Mouse (Mus musculus) CH12.LX (cell line): ENCODE data around the gene Picalm. TPM values are rescaled to one million over a fixed set of nuclear protein-coding genes. Genes with fewer than 3 reads are reported as not detected.
A peak's percentile ranks its signal among the peaks of the same experiment; 100 is the strongest.

Source experiments
- DNase-seq: peaks from one replicate; pipeline ENCODE4 v3.0.0-alpha.2; 2013; ENCODE audit errors: extremely low read depth
- H3K27ac ChIP-seq: 2 replicates; pipeline ENCODE4 v1.5.1; 2012; ENCODE audit warnings: low read depth, mild to moderate bottlenecking, control low read depth, moderate library complexity; ENCODE audit not compliant: insufficient read depth
- H3K27me3 ChIP-seq: replicated peaks from 2 replicates; pipeline ENCODE3; 2012; ENCODE audit warnings: inconsistent platforms
- H3K36me3 ChIP-seq, 2 experiments: replicated peaks in 1 of 2; 2 replicates each; pipeline versions ENCODE3 to v1.6.1; 2012; ENCODE audit warnings: inconsistent platforms in 1 of 2, low read length in 1 of 2, mild to moderate bottlenecking in 1 of 2, mixed read lengths in 1 of 2, moderate library complexity in 1 of 2; ENCODE audit not compliant: control insufficient read depth in 1 of 2, insufficient read depth in 1 of 2
- H3K4me1 ChIP-seq, 2 experiments: 2 replicates each; pipeline ENCODE4 v1.6.1; 2012; ENCODE audit warnings: inconsistent platforms in 1 of 2, moderate library complexity in 1 of 2; ENCODE audit not compliant: insufficient read depth in 2 of 2, control insufficient read depth in 1 of 2
- H3K4me2 ChIP-seq: 2 replicates; pipeline ENCODE4 v1.6.1; 2012; ENCODE audit warnings: low read depth, mild to moderate bottlenecking, control low read depth; ENCODE audit not compliant: poor library complexity, insufficient read depth, severe bottlenecking
- H3K4me3 ChIP-seq, 3 experiments: fragments of 150-350 bp in 1 of 3; sonication (generic) in 1 of 3; replicated peaks in 1 of 3; 2 replicates each; pipeline versions ENCODE3 to v1.5.1; 2011 to 2012; ENCODE audit warnings: low read depth in 2 of 3, low read length in 2 of 3, mild to moderate bottlenecking in 2 of 3, moderate library complexity in 2 of 3, control low read depth in 1 of 3, improper control_type of control experiment in 1 of 3, inconsistent platforms in 1 of 3, mixed read lengths in 1 of 3; ENCODE audit not compliant: poor library complexity in 1 of 3
- H3K79me2 ChIP-seq: replicated peaks from 2 replicates; pipeline ENCODE4 v1.6.1; 2012; ENCODE audit warnings: mild to moderate bottlenecking, moderate library complexity; ENCODE audit not compliant: control insufficient read depth, poor library complexity, insufficient read depth, severe bottlenecking; ENCODE audit errors: extremely low read depth
- H3K9ac ChIP-seq: 2 replicates; pipeline ENCODE4 v1.6.1; 2012; ENCODE audit warnings: low read depth, mild to moderate bottlenecking, control low read depth, moderate library complexity; ENCODE audit not compliant: insufficient read depth
- H3K9me3 ChIP-seq: replicated peaks from 2 replicates; pipeline ENCODE3; 2012; ENCODE audit warnings: low read length, inconsistent platforms, mixed read lengths
- CTCF ChIP-seq, 2 experiments: IDR thresholded peaks in 1 of 2; conservative IDR thresholded peaks in 1 of 2; 2 replicates each; pipeline ENCODE4 v1.5.1; 2011 to 2012; ENCODE audit warnings: low read depth in 2 of 2, low read length in 2 of 2, improper control_type of control experiment in 1 of 2, inconsistent platforms in 1 of 2, mild to moderate bottlenecking in 1 of 2, moderate library complexity in 1 of 2
- GABPA ChIP-seq: IDR thresholded peaks from 2 replicates; pipeline ENCODE4 v1.6.1; 2012; ENCODE audit warnings: low read depth, low read length, improper control_type of control experiment, inconsistent platforms; ENCODE audit not compliant: insufficient replicate concordance
- IRF4 ChIP-seq: IDR thresholded peaks from 2 replicates; pipeline ENCODE4 v1.6.1; 2014; ENCODE audit warnings: low read depth, mild to moderate bottlenecking, inconsistent platforms, low read length, improper control_type of control experiment
- MAFK ChIP-seq: IDR thresholded peaks from 2 replicates; pipeline ENCODE4 v1.6.1; 2011; ENCODE audit warnings: low read length, improper control_type of control experiment; ENCODE audit not compliant: insufficient replicate concordance
- MEF2A ChIP-seq: IDR thresholded peaks from 2 replicates; pipeline ENCODE4 v1.6.1; 2014; ENCODE audit warnings: low read depth, mild to moderate bottlenecking, inconsistent platforms, low read length, improper control_type of control experiment, borderline replicate concordance
- MYC ChIP-seq: IDR thresholded peaks from 2 replicates; pipeline ENCODE4 v1.6.1; 2011; ENCODE audit warnings: low read depth, mild to moderate bottlenecking, improper control_type of control experiment, low read length
- NRF1 ChIP-seq: IDR thresholded peaks from 2 replicates; pipeline ENCODE4 v1.6.1; 2014; ENCODE audit warnings: low read depth, mild to moderate bottlenecking, inconsistent platforms, low read length, improper control_type of control experiment, moderate library complexity
- PAX5 ChIP-seq: IDR thresholded peaks from 2 replicates; pipeline ENCODE4 v1.6.1; 2012; ENCODE audit warnings: low read length, inconsistent platforms, mixed read lengths
- TBP ChIP-seq: conservative IDR thresholded peaks from 2 replicates; pipeline ENCODE4 v1.6.1; 2011; ENCODE audit warnings: low read depth, low read length, improper control_type of control experiment
- ZNF384 ChIP-seq: IDR thresholded peaks from 2 replicates; pipeline ENCODE4 v1.6.1; 2012; ENCODE audit warnings: low read depth, low read length, improper control_type of control experiment, inconsistent platforms
- dilution Hi-C: fragments of 300-500 bp; cut with MboI; formaldehyde crosslinking; loops from 2 replicates; pipeline ENCODE4 v1.14.3; 2020; ENCODE audit warnings: low sequenced_read_pairs; ENCODE audit not compliant: extremely low pct_unique_long_range_greater_than_20kb, extremely low pct_ligation_motif_present
- in situ Hi-C: fragments of 300-500 bp; cut with MboI; formaldehyde crosslinking; loops from 3 replicates; pipeline ENCODE4 v1.14.3; 2019; ENCODE audit warnings: low sequenced_read_pairs, low pct_ligation_motif_present, low pct_unique_long_range_greater_than_20kb, mixed read lengths
- polyA plus RNA-seq: library from polyadenylated mRNA; unstranded; fragments of >175 nt; gene quantifications from 2 replicates; pipeline ENCODE4 v1.2.1, GENCODE M21; 2012; ENCODE audit warnings: low read depth; ENCODE audit not compliant: insufficient read length
- total RNA-seq, 2 experiments: library from RNA; depleted of rRNA; stranded (reverse); fragments of 300-350 nt in 1 of 2; fragments of >200 nt in 1 of 2; gene quantifications; 2 replicates each; pipeline ENCODE4 v1.2.3; 2012 to 2014

The Picalm gene
- total and polyA plus RNA-seq, 3 experiments = 27.6 to 94.3 (median 53.4) TPM

- Histone ChIP-seq H3K9ac (no peak overlapping the region), H3K27ac (no peak overlapping the region), H3K36me3 (no peaks in the 10 kb centered on the region), H3K9me3 (peaks cover 3% of the 10 kb centered on the region), H3K27me3 (peaks cover 2% of the 10 kb centered on the region), H3K79me2 (no peaks in the 10 kb centered on the region)
- dilution Hi-C loops (no loop called here), in situ Hi-C loops (no loop called here)
- TF ChIP-seq MAFK = peak; percentile 100
- TF ChIP-seq IRF4 = peak; percentile 58; the same call in 1 of the 2 replicates
- TF ChIP-seq GABPA = no peak
- no peak for TF ChIP-seq CTCF (conservative IDR thresholded peaks at IDR 0.05 in 1 of 2, IDR thresholded peaks at IDR 0.05 in 1 of 2; ENCODE audit: low read depth in 2 of 2, low read length in 2 of 2)
- TF ChIP-seq, all 38 proteins: peak for 2
- peak overlapping the region; percentile 98 for H3K4me2 ChIP-seq
- peak; percentile 12 for DNase-seq
- peak overlapping the region in 1 of 3 experiments; percentile 5 for H3K4me3 ChIP-seq
- H3K4me1 ChIP-seq = peaks cover 4 to 11% of the 10 kb centered on the region in 2 experiments
Observed at GRCm38 (mm10) chr7:90099248-90099647, 30.8 kb upstream of the Picalm start.

- no peak for DNase-seq
- H3K27me3 ChIP-seq = no peaks in the 10 kb centered on the region
- H3K4me3 ChIP-seq = no peak overlapping the region
- no peak overlapping the region for H3K9ac ChIP-seq
- in situ Hi-C loops (no loop called here), dilution Hi-C loops (no loop called here)
- no peak overlapping the region for H3K4me2 ChIP-seq
- no peaks in the 10 kb centered on the region for H3K79me2 ChIP-seq
- H3K36me3 ChIP-seq = no peaks in the 10 kb centered on the region
- H3K27ac ChIP-seq = no peak overlapping the region
- TF ChIP-seq MEF2A (no peak), GABPA (no peak), PAX5 (no peak)
- H3K4me1 ChIP-seq = peaks cover 4 to 11% of the 10 kb centered on the region in 2 experiments
- H3K9me3 ChIP-seq = no peaks in the 10 kb centered on the region
Observed at GRCm38 (mm10) chr7:90100614-90101160, 29.3 kb upstream of the Picalm start.

GRCm38 (mm10) chr7:90116100-90116499 lies 13.9 kb upstream of the Picalm start:
- Histone ChIP-seq H3K4me1 (no peaks in the 10 kb centered on the region), H3K9me3 (peaks cover 2% of the 10 kb centered on the region), H3K36me3 (no peaks in the 10 kb centered on the region), H3K79me2 (no peaks in the 10 kb centered on the region), H3K27me3 (no peaks in the 10 kb centered on the region), H3K4me2 (no peak overlapping the region), H3K27ac (no peak overlapping the region), H3K4me3 (no peak overlapping the region), H3K9ac (no peak overlapping the region)
- no peak for DNase-seq
- no peak for TF ChIP-seq NRF1
- no peak for TF ChIP-seq TBP
- no peak for TF ChIP-seq MYC
- TF ChIP-seq ZNF384 = peak; percentile 53; the same call in 1 of the 2 replicates
- dilution Hi-C loops = no loop called here
- in situ Hi-C loops = no loop called here
